Comparison of ENCODE assay signal across 7 mouse cellular contexts in the genomic region with DNA sequence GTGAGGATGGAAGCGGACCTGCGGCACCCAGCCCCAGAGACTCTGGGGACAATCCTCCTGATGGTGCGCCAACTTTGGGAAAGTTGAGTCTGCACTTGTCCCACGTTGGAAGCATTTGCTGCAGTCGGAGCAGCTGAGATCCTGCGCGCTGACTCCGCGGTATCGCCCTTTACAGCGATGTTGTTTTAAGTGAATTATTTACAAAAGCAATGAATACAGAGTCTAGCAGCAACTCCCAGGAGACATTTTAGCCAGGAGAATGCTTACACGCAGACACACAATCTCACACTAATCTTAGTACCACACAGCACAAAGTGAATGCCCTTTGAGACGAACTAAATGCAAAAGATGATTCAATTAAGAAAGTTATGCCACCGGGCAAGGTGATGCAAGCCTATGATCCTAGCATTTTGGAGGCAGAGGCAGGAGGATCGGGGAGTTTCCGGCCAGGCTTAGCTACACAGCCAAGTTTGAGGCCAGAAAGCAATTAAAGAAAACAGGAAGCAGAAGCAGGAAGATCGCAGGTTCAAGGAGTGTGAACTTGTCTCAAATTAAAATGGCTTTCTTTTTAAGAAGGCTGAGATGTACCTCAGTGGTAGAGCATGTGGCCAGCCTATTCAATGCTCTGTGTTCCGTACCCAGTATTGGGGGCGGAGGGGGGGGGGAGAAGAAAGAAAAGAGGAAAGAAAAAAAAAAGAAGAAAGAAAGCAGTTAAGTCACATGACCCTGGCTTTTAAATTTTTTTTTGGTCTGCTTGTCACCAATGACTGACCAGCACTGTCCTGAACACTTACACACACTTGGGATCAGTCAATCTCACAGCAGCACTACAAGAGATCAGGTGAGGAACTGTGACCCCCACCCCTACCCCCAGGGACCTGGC. TPM values are rescaled to one million over a fixed set of nuclear protein-coding genes. Genes with fewer than 3 reads are reported as not detected.
A peak's percentile ranks its signal among the peaks of the same experiment; 100 is the strongest.
DNase-seq lines count a peak whose midpoint lies in the region; ATAC-seq lines count a peak whose summit lies in the region.

No protein-coding gene starts in this region.

- H3K9ac ChIP-seq in limb, embryonic 15.5 days, result no peak overlapping the region
- H3K9ac ChIP-seq in stomach, embryonic 14.5 days (replicated peaks; ENCODE audit: low read depth, low read length), result peak overlapping the region; percentile 71

- H3K9me3 ChIP-seq in limb, embryonic 15.5 days, result no peaks in the 10 kb centered on the region
- no peaks in the 10 kb centered on the region for H3K9me3 ChIP-seq in stomach, embryonic 14.5 days (ENCODE audit: control insufficient read depth, low read depth, low read length)

- H3K36me3 ChIP-seq in limb, embryonic 15.5 days, result no peaks in the 10 kb centered on the region
- no peaks in the 10 kb centered on the region; the same call in 1 of the 2 replicates for H3K36me3 ChIP-seq in stomach, embryonic 14.5 days (ENCODE audit: control insufficient read depth, insufficient read depth, low read length)

- H3K27me3 ChIP-seq in limb, embryonic 15.5 days, result no peaks in the 10 kb centered on the region
- H3K27me3 ChIP-seq in stomach, embryonic 14.5 days (ENCODE audit: control insufficient read depth, insufficient read depth, low read length), result no peaks in the 10 kb centered on the region

- peak; percentile 41 for ATAC-seq in granulocyte monocyte progenitor cell, adult 5-6 weeks (replicated peaks; ENCODE audit: poor library complexity, severe bottlenecking)
- no peak for ATAC-seq in limb, embryonic 15.5 days (ENCODE audit: insufficient number of reproducible peaks, low FRiP score, low TSS enrichment, low read depth)
- ATAC-seq in stomach, embryonic 14.5 days (ENCODE audit: insufficient number of reproducible peaks, insufficient read depth, low FRiP score, low read depth), result no peak

- H3K4me2 ChIP-seq in limb, embryonic 15.5 days, result peak overlapping the region; percentile 83
- peak overlapping the region; percentile 83 for H3K4me2 ChIP-seq in stomach, embryonic 14.5 days (replicated peaks; ENCODE audit: low read depth, low read length)

- peak; percentile 54 to 61 for DNase-seq in B cell, adult 2 months
- peak; percentile 67 for DNase-seq in CD4-positive, CD25-positive, alpha-beta regulatory T cell, adult 2 months (ENCODE audit: low read depth, low spot score)
- DNase-seq in layer of hippocampus, postnatal 10 days (ENCODE audit: low spot score in 2 of 2), result no peak
- DNase-seq in ovary, adult 18-20 months (ENCODE audit: low spot score), result no peak

- H3K4me1 ChIP-seq in limb, embryonic 15.5 days, result peaks cover 43% of the 10 kb centered on the region
- peaks cover 47% of the 10 kb centered on the region for H3K4me1 ChIP-seq in stomach, embryonic 14.5 days (ENCODE audit: control insufficient read depth, insufficient read depth, low read length)

- WGBS in limb, embryonic 15.5 days, result 72% methylated on average over 19 of the region's 19 CpGs
- WGBS in stomach, embryonic 14.5 days, result 56% methylated on average over 19 of the region's 19 CpGs

- H3K4me3 ChIP-seq in limb, embryonic 15.5 days, result peak overlapping the region; percentile 73; the same call in 1 of the 2 replicates
- H3K4me3 ChIP-seq in stomach, embryonic 14.5 days (ENCODE audit: low read depth, low read length), result peak overlapping the region; percentile 62

- 0 out of 2 replicates have a peak overlapping the region, but pooled peaks have one; percentile 28 for H3K27ac ChIP-seq in limb, embryonic 15.5 days
- H3K27ac ChIP-seq in stomach, embryonic 14.5 days (ENCODE audit: low read length), result peak overlapping the region; percentile 76; the same call in 1 of the 2 replicates

RNA-seq across cellular contexts. Expression of gene Cotl1, which starts 2.0 kb away (rescaled TPM):
- total RNA-seq in granulocyte monocyte progenitor cell, adult 5-6 weeks (2014; fragmentation: Nextera tagmentation), result 136 and 152 TPM in 2 replicates
- total RNA-seq in granulocyte monocyte progenitor cell, adult 5-6 weeks (2017), result 127 and 150 TPM in 2 replicates
- 55.1 and 65.4 TPM in 2 replicates for polyA plus RNA-seq in limb, embryonic 15.5 days (2015; fragmentation: Nextera tagmentation; extraction: Ambion mirVana)
- polyA plus RNA-seq in stomach, embryonic 14.5 days (2014; fragmentation: Nextera tagmentation; extraction: Ambion mirVana), result 340 and 436 TPM in 2 replicates
- total RNA-seq in layer of hippocampus, postnatal 10 days (2021), result 100 to 1,000 TPM; 129 to 134 TPM

RNA-seq across cellular contexts. Expression of gene Klhl36, which starts 23.7 kb away (rescaled TPM):
- 2.5 and 5.3 TPM in 2 replicates for total RNA-seq in granulocyte monocyte progenitor cell, adult 5-6 weeks (2014; fragmentation: Nextera tagmentation)
- 3.5 and 6.7 TPM in 2 replicates for total RNA-seq in granulocyte monocyte progenitor cell, adult 5-6 weeks (2017)
- polyA plus RNA-seq in limb, embryonic 15.5 days (2015; fragmentation: Nextera tagmentation; extraction: Ambion mirVana), result 13.0 and 13.5 TPM in 2 replicates
- 11.2 and 15.6 TPM in 2 replicates for polyA plus RNA-seq in stomach, embryonic 14.5 days (2014; fragmentation: Nextera tagmentation; extraction: Ambion mirVana)
- 1 to 10 TPM; 7.4 to 9.3 TPM for total RNA-seq in layer of hippocampus, postnatal 10 days (2021)

Comparison
In these comparisons a context has a peak if more than half of its experiments do, and no peak if none do; other contexts are left out.
1. DNase-seq: peak in B cell, adult 2 months (2 of 2) and CD4-positive, CD25-positive, alpha-beta regulatory T cell, adult 2 months (single experiment); none in layer of hippocampus, postnatal 10 days (0 of 2) and ovary, adult 18-20 months (single experiment).